Mouse (Mus musculus) hindbrain, postnatal 0 days (tissue): ENCODE data around the gene Fbln2. TPM values are rescaled to one million over a fixed set of nuclear protein-coding genes. Genes with fewer than 3 reads are reported as not detected.

Source experiments
- ATAC-seq: fragments of 200-750 bp; cut with Nextera tagmentation; 2 replicates; pipeline ENCODE4 v1.8.0; 2017; ENCODE audit warnings: mild to moderate bottlenecking, moderate TSS enrichment, moderate library complexity
- DNase-seq: peaks from one replicate; pipeline ENCODE4 v3.0.0-alpha.2; 2015; ENCODE audit warnings: low spot score
- H3K27ac ChIP-seq: fragments of 300-500 bp; sonication (generic); 2 replicates; pipeline ENCODE4 v1.5.1; 2014; ENCODE audit warnings: mild to moderate bottlenecking
- H3K27me3 ChIP-seq: fragments of 300-500 bp; sonication (generic); 2 replicates; pipeline ENCODE4 v1.6.1; 2014; ENCODE audit warnings: low read length, mixed read lengths; ENCODE audit not compliant: insufficient read depth
- H3K36me3 ChIP-seq: fragments of 300-500 bp; sonication (generic); 2 replicates; pipeline ENCODE4 v1.6.1; 2014; ENCODE audit warnings: low read length, mixed read lengths; ENCODE audit not compliant: insufficient read depth
- H3K4me1 ChIP-seq: fragments of 300-500 bp; sonication (generic); 2 replicates; pipeline ENCODE4 v1.6.1; 2014; ENCODE audit warnings: antibody characterized with exemption, low read length, mixed read lengths; ENCODE audit not compliant: insufficient read depth
- H3K4me2 ChIP-seq: fragments of 300-500 bp; sonication (generic); 2 replicates; pipeline ENCODE4 v1.6.1; 2014; ENCODE audit warnings: low read depth, mild to moderate bottlenecking, low read length, moderate library complexity, mixed read lengths
- H3K4me3 ChIP-seq: fragments of 300-500 bp; sonication (generic); 2 replicates; pipeline ENCODE4 v1.5.1; 2014; ENCODE audit warnings: low read length
- H3K9ac ChIP-seq: fragments of 300-500 bp; sonication (generic); replicated peaks from 2 replicates; pipeline ENCODE4 v1.6.1; 2014; ENCODE audit warnings: mild to moderate bottlenecking, low read length, moderate library complexity, mixed read lengths
- H3K9me3 ChIP-seq: fragments of 300-500 bp; sonication (generic); 2 replicates; pipeline ENCODE4 v1.6.1; 2016; ENCODE audit warnings: low read length, mixed read lengths
- CTCF ChIP-seq: IDR thresholded peaks from 2 replicates; pipeline ENCODE4 v1.5.1; 2016; ENCODE audit warnings: antibody characterized with exemption, control low read depth, low read depth
- WGBS: fragments of 180-500 bp; shearing (Covaris S2); extraction: QIAGEN DNeasy Blood & Tissue Kit; methylation state at CpG from one replicate; pipeline ENCODE4 v1.1.7; 2014; 5-methylcytosine and 5-hydroxymethylcytosine counted together
- polyA plus RNA-seq: library from polyadenylated mRNA; unstranded; fragments of >200 nt; fragmentation: Nextera tagmentation; extraction: Ambion mirVana; gene quantifications from 2 replicates; pipeline ENCODE4 v1.2.1, GENCODE M21; 2015
- total RNA-seq: library from RNA; depleted of rRNA; stranded (reverse); fragments of >200 nt; gene quantifications from 2 replicates; pipeline ENCODE4 v1.2.3, GENCODE M21; 2014

The Fbln2 gene
- total and polyA plus RNA-seq, 2 experiments from 2014 or later: 21.2 to 50.6 TPM

- Histone ChIP-seq H3K4me3 (no peak overlapping the region), H3K9me3 (no peaks in the 10 kb centered on the region), H3K4me2 (no peak overlapping the region), H3K36me3 (no peaks in the 10 kb centered on the region), H3K9ac (no peak overlapping the region), H3K27ac (no peak overlapping the region), H3K27me3 (no peaks in the 10 kb centered on the region), H3K4me1 (peaks cover 1% of the 10 kb centered on the region; the same call in 1 of the 2 replicates)
- DNase-seq (no peak), ATAC-seq (no peak)
- TF ChIP-seq CTCF: no peak
- whole genome bisulfite sequencing: 49% methylated on average over 4 of the region's 4 CpGs
These were observed 67.2 kb downstream of the Fbln2 start for GRCm38 (mm10) chr6:91279477-91279876.

DNA sequence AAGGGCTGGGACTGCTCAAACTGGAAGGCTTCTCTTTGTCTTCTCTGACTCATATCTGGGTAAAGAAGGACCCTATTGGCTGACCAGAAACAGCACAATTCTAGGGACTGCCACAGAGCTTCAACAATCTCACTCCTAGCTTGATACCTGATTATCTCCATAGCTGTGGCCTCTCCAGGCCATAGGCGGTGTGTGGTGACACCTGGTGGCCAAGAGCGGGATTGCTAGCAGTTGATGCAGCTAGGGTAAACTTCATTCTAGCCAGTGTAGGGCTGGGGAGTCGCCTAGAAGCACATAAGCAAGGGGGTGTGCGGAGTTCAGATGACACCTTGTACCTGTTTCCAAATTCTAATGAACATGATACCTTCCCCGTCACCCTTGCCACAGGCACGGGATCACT lies 69.0 kb downstream of the Fbln2 start:
- Histone ChIP-seq H3K27me3 (no peaks in the 10 kb centered on the region), H3K4me3 (no peak overlapping the region), H3K36me3 (no peaks in the 10 kb centered on the region), H3K4me1 (peaks cover 9% of the 10 kb centered on the region; the same call in 1 of the 2 replicates), H3K9me3 (no peaks in the 10 kb centered on the region), H3K9ac (no peak overlapping the region), H3K27ac (no peak overlapping the region), H3K4me2 (no peak overlapping the region)
- peak; percentile 100 for TF ChIP-seq CTCF
- DNase-seq: peak; percentile 92
- ATAC-seq: peak; percentile 30
- 3% methylated on average over 6 of the region's 6 CpGs for WGBS

GRCm38 (mm10) chr6:91281747-91282146 lies 69.5 kb downstream of the Fbln2 start:
- no peak overlapping the region for H3K9ac ChIP-seq
- no peak overlapping the region for H3K4me2 ChIP-seq
- no peak overlapping the region for H3K27ac ChIP-seq
- no peak for ATAC-seq
- H3K4me3 ChIP-seq: no peak overlapping the region
- H3K36me3 ChIP-seq: no peaks in the 10 kb centered on the region
- no peaks in the 10 kb centered on the region for H3K27me3 ChIP-seq
- no peaks in the 10 kb centered on the region for H3K9me3 ChIP-seq
- no peak for DNase-seq
- H3K4me1 ChIP-seq: peaks cover 9% of the 10 kb centered on the region; the same call in 1 of the 2 replicates
- WGBS: 51% methylated on average over 5 of the region's 5 CpGs
- TF ChIP-seq CTCF: no peak

- H3K4me3 ChIP-seq: no peak overlapping the region
- H3K36me3 ChIP-seq: no peaks in the 10 kb centered on the region
- no peak for TF ChIP-seq CTCF
- no peak overlapping the region for H3K9ac ChIP-seq
- ATAC-seq (no peak), DNase-seq (no peak)
- H3K4me2 ChIP-seq: no peak overlapping the region
- no peaks in the 10 kb centered on the region for H3K9me3 ChIP-seq
- no peaks in the 10 kb centered on the region for H3K27me3 ChIP-seq
- peaks cover 9% of the 10 kb centered on the region; the same call in 1 of the 2 replicates for H3K4me1 ChIP-seq
- no peak overlapping the region for H3K27ac ChIP-seq
- 78% methylated on average over 7 of the region's 7 CpGs for WGBS
These were observed 70.8 kb downstream of the Fbln2 start for GRCm38 (mm10) chr6:91283031-91283430.

DNA sequence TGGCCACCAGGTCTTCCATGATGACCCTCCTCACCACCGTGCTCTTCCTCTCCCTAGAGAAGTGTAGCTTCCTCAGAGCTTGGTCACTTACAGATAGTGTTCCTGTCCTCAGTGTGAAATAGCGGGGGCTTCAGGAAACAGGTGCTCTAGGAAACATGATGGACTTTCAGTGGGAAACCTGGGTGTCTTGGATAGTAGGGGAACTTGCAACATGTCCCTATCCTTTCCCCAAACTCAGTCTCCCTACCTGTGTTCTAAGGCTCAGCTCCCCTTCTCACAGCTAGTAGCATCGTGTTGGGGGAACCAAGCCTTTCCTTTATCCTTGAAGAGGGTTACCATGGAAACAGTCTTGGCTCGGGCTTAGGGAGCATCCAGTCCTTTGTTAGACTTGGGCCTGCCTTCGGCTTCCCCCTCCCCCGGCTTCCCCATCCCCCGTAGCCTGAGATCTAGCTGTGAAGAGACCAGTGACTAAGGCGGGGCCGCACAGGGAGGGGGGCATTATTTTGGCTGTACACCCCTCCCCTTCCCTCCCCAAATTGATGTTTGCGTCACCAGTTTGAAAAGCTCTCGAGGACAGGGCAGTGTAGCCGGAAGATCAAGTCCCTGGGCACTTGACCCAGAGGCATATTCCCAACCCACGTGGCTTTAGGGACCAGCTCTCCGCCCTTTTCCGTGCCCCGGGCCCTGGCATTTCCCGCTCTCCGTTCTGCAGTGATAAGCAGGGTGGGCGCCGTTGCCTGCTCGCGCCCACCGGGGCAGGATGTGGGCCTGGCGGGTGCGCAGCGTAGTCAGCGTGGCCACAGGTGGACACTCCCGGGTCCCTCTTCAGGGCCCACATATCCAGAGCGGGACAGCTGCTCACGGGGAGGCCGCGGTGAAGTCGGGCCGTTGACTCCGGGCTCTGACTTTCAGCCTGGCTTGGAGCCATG lies 72.5 kb downstream of the Fbln2 start:
- H3K4me2 ChIP-seq: peak overlapping the region; percentile 64
- no peaks in the 10 kb centered on the region for H3K36me3 ChIP-seq
- H3K4me1 ChIP-seq: peaks cover 9% of the 10 kb centered on the region; the same call in 1 of the 2 replicates
- no peaks in the 10 kb centered on the region for H3K27me3 ChIP-seq
- WGBS: 5% methylated on average over 35 of the region's 35 CpGs
- TF ChIP-seq CTCF: no peak
- DNase-seq: peak; percentile 91
- peak overlapping the region; percentile 64 for H3K27ac ChIP-seq
- ATAC-seq: peak; percentile 61
- peak overlapping the region; percentile 45 for H3K9ac ChIP-seq
- H3K9me3 ChIP-seq: no peaks in the 10 kb centered on the region
- peak overlapping the region; percentile 25 for H3K4me3 ChIP-seq

DNA sequence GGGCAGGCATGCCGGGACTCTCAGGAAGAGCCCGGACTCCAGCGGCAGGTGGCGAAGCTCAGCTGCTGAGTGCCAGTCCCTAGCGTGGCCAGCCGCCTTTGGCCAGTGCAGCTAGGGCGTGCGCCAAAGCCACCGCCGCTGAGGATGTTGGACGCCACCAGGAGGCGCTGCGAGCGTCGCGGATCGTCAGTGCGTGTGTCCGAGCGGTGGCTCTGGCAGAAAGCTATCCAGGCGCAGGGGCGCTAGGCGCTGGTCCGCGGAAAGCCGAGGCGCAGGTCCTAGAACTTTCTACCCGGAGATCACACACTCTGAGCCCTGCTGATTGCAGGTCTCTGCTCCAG lies 73.2 kb downstream of the Fbln2 start:
- under 1% methylated on average over 28 of the region's 28 CpGs for WGBS
- peak; percentile 96 for DNase-seq
- ATAC-seq: peak; percentile 81
- H3K9ac ChIP-seq: peak overlapping the region; percentile 45
- H3K9me3 ChIP-seq: no peaks in the 10 kb centered on the region
- peaks cover 9% of the 10 kb centered on the region; the same call in 1 of the 2 replicates for H3K4me1 ChIP-seq
- peak overlapping the region; percentile 25 for H3K4me3 ChIP-seq
- no peaks in the 10 kb centered on the region for H3K27me3 ChIP-seq
- no peaks in the 10 kb centered on the region for H3K36me3 ChIP-seq
- H3K4me2 ChIP-seq: peak overlapping the region; percentile 64
- H3K27ac ChIP-seq: peak overlapping the region; percentile 64; the same call in 1 of the 2 replicates
- TF ChIP-seq CTCF: peak; percentile 98
